ENCODE assay signal across 7 mouse cellular contexts in the genomic region with DNA sequence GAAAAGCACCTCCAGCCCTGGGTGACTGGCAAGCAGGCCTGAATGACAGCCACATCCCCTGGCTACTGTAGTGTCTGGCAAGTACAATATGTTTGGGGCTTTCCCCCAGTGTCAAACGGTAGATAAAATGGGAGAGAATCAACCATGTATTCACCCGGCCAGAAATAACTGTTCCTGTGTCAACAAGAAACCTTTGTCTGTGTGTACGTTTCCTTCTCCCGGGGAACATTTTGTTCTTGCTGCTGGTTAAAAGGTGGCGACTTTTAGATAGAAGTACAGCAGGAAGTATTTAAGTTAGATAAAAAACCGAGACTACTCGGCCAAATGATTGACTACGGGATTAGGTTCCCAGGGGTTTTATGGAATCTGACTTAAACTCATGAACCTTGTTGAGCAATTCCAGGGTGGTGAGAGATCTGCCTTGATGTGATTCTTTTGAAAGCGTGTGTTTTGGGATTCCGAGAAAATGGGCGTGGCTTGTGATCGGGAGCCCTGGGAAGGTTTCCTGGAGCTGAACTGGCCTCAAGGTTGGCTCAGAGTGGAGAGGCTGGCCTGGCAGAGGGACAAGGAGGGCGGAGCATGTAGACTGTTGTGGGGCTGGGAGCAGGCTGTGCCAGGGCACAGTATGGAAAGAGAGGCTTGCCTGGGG. TPM values are rescaled to one million over a fixed set of nuclear protein-coding genes. Genes with fewer than 3 reads are reported as not detected.
DNase-seq lines count a peak whose midpoint lies in the region; ATAC-seq and TF ChIP-seq lines count a peak whose summit lies in the region.

No protein-coding gene starts in this region.

- no peak for ATAC-seq in G1E (ENCODE audit: extremely low read depth, insufficient number of reproducible peaks, low FRiP score, poor library complexity, severe bottlenecking)
- no peak; the same call in 1 of the 2 replicates for ATAC-seq in heart, embryonic 11.5 days (replicated peaks; ENCODE audit: insufficient number of reproducible peaks, low FRiP score, low TSS enrichment)
- no peak for ATAC-seq in kidney, embryonic 15.5 days (replicated peaks; ENCODE audit: low FRiP score)
- ATAC-seq in lung, postnatal 0 days: peak; percentile 89

- TF ChIP-seq CTCF in G1E (IDR thresholded peaks at IDR 0.05; ENCODE audit: low read depth, low read length): no peak
- TF ChIP-seq CTCF in lung, postnatal 0 days (IDR thresholded peaks at IDR 0.05): no peak

- 34% methylated on average over 13 of the region's 13 CpGs for WGBS in embryonic facial prominence, embryonic 10.5 days
- WGBS in heart, embryonic 11.5 days (ENCODE audit: insufficient replicate concordance): 13% methylated on average over 13 of the region's 13 CpGs
- WGBS in kidney, embryonic 15.5 days: 24% methylated on average over 13 of the region's 13 CpGs
- WGBS in lung, postnatal 0 days: 4% methylated on average over 13 of the region's 13 CpGs

- no peaks in the 10 kb centered on the region for H3K9me3 ChIP-seq in G1E (replicated peaks)
- no peaks in the 10 kb centered on the region for H3K9me3 ChIP-seq in embryonic facial prominence, embryonic 10.5 days
- H3K9me3 ChIP-seq in heart, embryonic 11.5 days (replicated peaks; ENCODE audit: control insufficient read depth, low read length): no peaks in the 10 kb centered on the region
- H3K9me3 ChIP-seq in kidney, embryonic 15.5 days (replicated peaks): no peaks in the 10 kb centered on the region
- no peaks in the 10 kb centered on the region for H3K9me3 ChIP-seq in lung, postnatal 0 days (ENCODE audit: low read length)

- peak; percentile 100 for TF ChIP-seq EP300 in lung, postnatal 0 days (IDR thresholded peaks at IDR 0.05)

- peak overlapping the region; percentile 31; the same call in 1 of the 2 replicates for H3K9ac ChIP-seq in heart, embryonic 11.5 days (ENCODE audit: low read depth, low read length)
- H3K9ac ChIP-seq in kidney, embryonic 15.5 days: no peak overlapping the region
- H3K9ac ChIP-seq in lung, postnatal 0 days (replicated peaks; ENCODE audit: low read depth): no peak overlapping the region

- peak overlapping the region; percentile 61 for H3K4me2 ChIP-seq in heart, embryonic 11.5 days
- peak overlapping the region; percentile 55 for H3K4me2 ChIP-seq in kidney, embryonic 15.5 days
- H3K4me2 ChIP-seq in lung, postnatal 0 days (replicated peaks; ENCODE audit: low read depth, low read length): peak overlapping the region; percentile 14

- H3K27me3 ChIP-seq in G1E (ENCODE audit: insufficient read depth, low read length): no peaks in the 10 kb centered on the region; the same call in 1 of the 2 replicates
- H3K27me3 ChIP-seq in embryonic facial prominence, embryonic 10.5 days (replicated peaks; ENCODE audit: low read depth, poor library complexity, severe bottlenecking): no peaks in the 10 kb centered on the region
- H3K27me3 ChIP-seq in heart, embryonic 11.5 days (ENCODE audit: control insufficient read depth, insufficient read depth, low read length): no peaks in the 10 kb centered on the region; the same call in 1 of the 2 replicates
- H3K27me3 ChIP-seq in kidney, embryonic 15.5 days: no peaks in the 10 kb centered on the region
- no peaks in the 10 kb centered on the region for H3K27me3 ChIP-seq in lung, postnatal 0 days (replicated peaks; ENCODE audit: insufficient read depth, low read length)

- peak overlapping the region; percentile 27; the same call in 1 of the 2 replicates for H3K4me3 ChIP-seq in G1E (ENCODE audit: low read depth, low read length)
- H3K4me3 ChIP-seq in embryonic facial prominence, embryonic 10.5 days: peak overlapping the region; percentile 31
- peak overlapping the region; percentile 31 for H3K4me3 ChIP-seq in heart, embryonic 11.5 days (ENCODE audit: low read depth, low read length)
- H3K4me3 ChIP-seq in kidney, embryonic 15.5 days (replicated peaks): peak overlapping the region; percentile 33
- H3K4me3 ChIP-seq in lung, postnatal 0 days (ENCODE audit: low read depth, low read length): no peak overlapping the region

- peak overlapping the region; percentile 19 for H3K27ac ChIP-seq in embryonic facial prominence, embryonic 10.5 days (replicated peaks)
- H3K27ac ChIP-seq in heart, embryonic 11.5 days (ENCODE audit: low read depth, low read length): peak overlapping the region; percentile 35; the same call in 1 of the 2 replicates
- peak overlapping the region; percentile 56; the same call in 1 of the 2 replicates for H3K27ac ChIP-seq in kidney, embryonic 15.5 days
- peak overlapping the region; percentile 90 for H3K27ac ChIP-seq in lung, postnatal 0 days (ENCODE audit: low read length)

- DNase-seq in G1E (ENCODE audit: low spot score): no peak
- DNase-seq in adrenal gland, adult 18-20 months (ENCODE audit: low spot score in 2 of 2): peak; percentile 77 to 82
- peak; percentile 49 for DNase-seq in embryonic facial prominence, embryonic 10.5 days (ENCODE audit: low spot score)
- peak; percentile 97 for DNase-seq in lung, postnatal 0 days (ENCODE audit: low spot score)
- peak; percentile 30 for DNase-seq in urinary bladder, postnatal 10 days (ENCODE audit: low spot score)

- peaks cover 63% of the 10 kb centered on the region for H3K4me1 ChIP-seq in G1E (ENCODE audit: insufficient read depth, low read depth, low read length)
- peaks cover 37% of the 10 kb centered on the region for H3K4me1 ChIP-seq in embryonic facial prominence, embryonic 10.5 days
- H3K4me1 ChIP-seq in heart, embryonic 11.5 days (ENCODE audit: control insufficient read depth, insufficient read depth, low read length): peaks cover 24% of the 10 kb centered on the region
- H3K4me1 ChIP-seq in kidney, embryonic 15.5 days: peaks cover 34% of the 10 kb centered on the region
- peaks cover 24% of the 10 kb centered on the region; the same call in 1 of the 2 replicates for H3K4me1 ChIP-seq in lung, postnatal 0 days (ENCODE audit: insufficient read depth, low read depth, low read length)

- no peaks in the 10 kb centered on the region for H3K36me3 ChIP-seq in G1E (replicated peaks)
- no peaks in the 10 kb centered on the region for H3K36me3 ChIP-seq in embryonic facial prominence, embryonic 10.5 days (replicated peaks)
- no peaks in the 10 kb centered on the region for H3K36me3 ChIP-seq in heart, embryonic 11.5 days (ENCODE audit: control insufficient read depth, insufficient read depth, low read length)
- no peaks in the 10 kb centered on the region for H3K36me3 ChIP-seq in kidney, embryonic 15.5 days
- no peaks in the 10 kb centered on the region for H3K36me3 ChIP-seq in lung, postnatal 0 days (ENCODE audit: insufficient read depth, low read length)

RNA-seq across cellular contexts. Expression of a gene that starts 39.0 kb away (rescaled TPM):
- total RNA-seq in G1E (2014; fragmentation: Nextera tagmentation) (8.5 and 12.0 TPM in 2 replicates), G1E (2017) (16.9 and 18.1 TPM in 2 replicates)
- 11.8 and 16.4 TPM in 2 replicates for polyA plus RNA-seq in G1E (2012)
- 1 to 10 TPM; 6.6 to 7.6 TPM for total RNA-seq in adrenal gland, adult 18-20 months (2021)
- 19.4 and 21.0 TPM in 2 replicates for polyA plus RNA-seq in embryonic facial prominence, embryonic 10.5 days (2016; fragmentation: Nextera tagmentation; extraction: Ambion mirVana)
- polyA plus RNA-seq in heart, embryonic 11.5 days (2014; fragmentation: Nextera tagmentation; extraction: Ambion mirVana): 11.2 and 11.4 TPM in 2 replicates
- 17.5 TPM in 2 replicates for polyA plus RNA-seq in kidney, embryonic 15.5 days (2015; fragmentation: Nextera tagmentation; extraction: Ambion mirVana)
- 6.1 and 6.5 TPM in 2 replicates for polyA plus RNA-seq in lung, postnatal 0 days (2015; fragmentation: Nextera tagmentation; extraction: Ambion mirVana)

RNA-seq across cellular contexts. Expression of a gene that starts 39.1 kb away (rescaled TPM):
- total RNA-seq in G1E (2014; fragmentation: Nextera tagmentation) (26.6 and 31.4 TPM in 2 replicates), G1E (2017) (36.9 and 40.5 TPM in 2 replicates)
- 3.2 and 3.5 TPM in 2 replicates for polyA plus RNA-seq in G1E (2012)
- 10 to 100 TPM; 13.6 to 18.6 TPM for total RNA-seq in adrenal gland, adult 18-20 months (2021)
- polyA plus RNA-seq in embryonic facial prominence, embryonic 10.5 days (2016; fragmentation: Nextera tagmentation; extraction: Ambion mirVana): 15.6 and 16.1 TPM in 2 replicates
- polyA plus RNA-seq in heart, embryonic 11.5 days (2014; fragmentation: Nextera tagmentation; extraction: Ambion mirVana): 10.4 and 14.1 TPM in 2 replicates
- 12.7 and 14.3 TPM in 2 replicates for polyA plus RNA-seq in kidney, embryonic 15.5 days (2015; fragmentation: Nextera tagmentation; extraction: Ambion mirVana)
- polyA plus RNA-seq in lung, postnatal 0 days (2015; fragmentation: Nextera tagmentation; extraction: Ambion mirVana): 6.3 and 7.0 TPM in 2 replicates

Comparison
In these comparisons a context has a peak if more than half of its experiments do, and no peak if none do; other contexts are left out.
1. H3K27ac ChIP-seq: peak in every context shown above with its lines; median percentile 90 in lung, postnatal 0 days; 56 in kidney, embryonic 15.5 days; 35 in heart, embryonic 11.5 days; 19 in embryonic facial prominence, embryonic 10.5 days.